ENCODE assay signal across 22 mouse cellular contexts in genomic region chr13:20208867-20209266, GRCm38 (mm10).
DNase-seq lines count a peak whose midpoint lies in the region; ATAC-seq and TF ChIP-seq lines count a peak whose summit lies in the region.
"Had no signal": no experiment of that assay in that cellular context is flagged by ENCODE, and none has a peak within 500 bp of the region (broad histone marks: within the 10 kb centered on the region; RNA-seq: fewer than 3 reads in every experiment).

No protein-coding gene starts in this region.

- no peak for DNase-seq in lung, postnatal 25 days (ENCODE audit: low spot score)
- no peak for DNase-seq in frontal cortex, adult 2 months (ENCODE audit: extremely low spot score in 1 of 2, low spot score in 1 of 2)
- DNase-seq: adrenal gland, adult 2 months; adrenal gland, postnatal 36 days; cerebellum, adult 2 months; gastrocnemius, postnatal 10 days; kidney, adult 8-10 months; layer of hippocampus, adult 9-11 months had no signal

- peaks cover 27% of the 10 kb centered on the region for H3K4me1 ChIP-seq in lung, embryonic 15.5 days
- peaks cover 57% of the 10 kb centered on the region for H3K4me1 ChIP-seq in bone marrow macrophage, adult 2 months (ENCODE audit: control insufficient read depth, insufficient read depth, low read length)
- no peaks in the 10 kb centered on the region for H3K4me1 ChIP-seq in kidney, embryonic 16.5 days (ENCODE audit: insufficient read depth, low read length)
- H3K4me1 ChIP-seq: forebrain, embryonic 10.5 days; hindbrain, embryonic 13.5 days; midbrain, embryonic 12.5 days; neural tube, embryonic 12.5 days had no signal

- TF ChIP-seq POLR2A in bone marrow macrophage, adult 2 months (IDR thresholded peaks at IDR 0.05; ENCODE audit: borderline replicate concordance, low read depth, low read length): no peak

- H3K4me3 ChIP-seq in lung, embryonic 15.5 days: no peak overlapping the region
- 0 out of 2 replicates have a peak overlapping the region, but pooled peaks have one; percentile 15 for H3K4me3 ChIP-seq in bone marrow macrophage, adult 2 months (ENCODE audit: insufficient read depth, low read length)
- no peak overlapping the region for H3K4me3 ChIP-seq in kidney, embryonic 16.5 days (ENCODE audit: low read length)
- H3K4me3 ChIP-seq: forebrain, embryonic 10.5 days; heart, embryonic 15.5 days; hindbrain, embryonic 13.5 days; limb, embryonic 13.5 days; megakaryocyte, embryonic 14.5 days; midbrain, embryonic 12.5 days; myocyte; neural tube, embryonic 12.5 days had no signal

- H3K27me3 ChIP-seq in lung, embryonic 15.5 days: no peaks in the 10 kb centered on the region
- H3K27me3 ChIP-seq in kidney, embryonic 16.5 days (ENCODE audit: insufficient read depth, low read length): no peaks in the 10 kb centered on the region
- H3K27me3 ChIP-seq: heart, embryonic 15.5 days; hindbrain, embryonic 13.5 days; limb, embryonic 13.5 days; megakaryocyte, embryonic 14.5 days; midbrain, embryonic 12.5 days; neural tube, embryonic 12.5 days had no signal

- TF ChIP-seq CTCF in bone marrow macrophage, adult 2 months (IDR thresholded peaks at IDR 0.05; ENCODE audit: low read depth, low read length): no peak

- no peak for ATAC-seq in lung, embryonic 15.5 days (ENCODE audit: borderline replicate concordance, extremely low read depth, low FRiP score, low TSS enrichment)
- ATAC-seq in granulocyte monocyte progenitor cell, adult 5-6 weeks (replicated peaks; ENCODE audit: poor library complexity, severe bottlenecking): peak; percentile 24
- ATAC-seq in neutrophil, adult 5-6 weeks (ENCODE audit: extremely low read depth, insufficient number of reproducible peaks, low FRiP score, poor library complexity, severe bottlenecking): peak; percentile 70
- ATAC-seq in kidney, embryonic 16.5 days (ENCODE audit: low FRiP score, low TSS enrichment): no peak

- 92% methylated on average over 5 of the region's 5 CpGs for WGBS in lung, embryonic 15.5 days
- WGBS in kidney, embryonic 16.5 days: 89% methylated on average over 5 of the region's 5 CpGs

- H3K9ac ChIP-seq in lung, embryonic 15.5 days: no peak overlapping the region
- H3K9ac ChIP-seq in kidney, embryonic 16.5 days (replicated peaks; ENCODE audit: low read length): no peak overlapping the region
- H3K9ac ChIP-seq: heart, embryonic 15.5 days; hindbrain, embryonic 13.5 days; limb, embryonic 13.5 days; midbrain, embryonic 12.5 days; neural tube, embryonic 12.5 days had no signal

- no peak overlapping the region for H3K4me2 ChIP-seq in lung, embryonic 15.5 days
- H3K4me2 ChIP-seq in kidney, embryonic 16.5 days (replicated peaks; ENCODE audit: low read depth, low read length): no peak overlapping the region
- H3K4me2 ChIP-seq: hindbrain, embryonic 13.5 days; limb, embryonic 13.5 days; liver, embryonic 11.5 days; midbrain, embryonic 12.5 days; neural tube, embryonic 12.5 days had no signal

- H3K9me3 ChIP-seq in lung, embryonic 15.5 days: no peaks in the 10 kb centered on the region
- H3K9me3 ChIP-seq in kidney, embryonic 16.5 days (ENCODE audit: low read length): no peaks in the 10 kb centered on the region
- H3K9me3 ChIP-seq: forebrain, embryonic 10.5 days; heart, embryonic 15.5 days; hindbrain, embryonic 13.5 days; limb, embryonic 13.5 days; megakaryocyte, embryonic 14.5 days; midbrain, embryonic 12.5 days; neural tube, embryonic 12.5 days had no signal

- no peaks in the 10 kb centered on the region for H3K36me3 ChIP-seq in lung, embryonic 15.5 days
- no peaks in the 10 kb centered on the region for H3K36me3 ChIP-seq in kidney, embryonic 16.5 days (ENCODE audit: insufficient read depth, low read length)
- H3K36me3 ChIP-seq: forebrain, embryonic 10.5 days; heart, embryonic 15.5 days; hindbrain, embryonic 13.5 days; limb, embryonic 13.5 days; midbrain, embryonic 12.5 days; neural tube, embryonic 12.5 days had no signal

- peak overlapping the region; percentile 59; the same call in 1 of the 2 replicates for H3K27ac ChIP-seq in lung, embryonic 15.5 days
- H3K27ac ChIP-seq in bone marrow macrophage, adult 2 months (ENCODE audit: insufficient read depth, low read depth, low read length): peak overlapping the region; percentile 97
- H3K27ac ChIP-seq in kidney, embryonic 16.5 days (ENCODE audit: low read length): no peak overlapping the region
- H3K27ac ChIP-seq: forebrain, embryonic 10.5 days; heart, embryonic 15.5 days; hindbrain, embryonic 13.5 days; limb, embryonic 13.5 days; midbrain, embryonic 12.5 days; neural tube, embryonic 12.5 days had no signal

Comparison
In these comparisons a context has a peak if more than half of its experiments do, and no peak if none do; other contexts are left out.
1. ATAC-seq: peak in granulocyte monocyte progenitor cell, adult 5-6 weeks (single experiment) and neutrophil, adult 5-6 weeks (single experiment); none in lung, embryonic 15.5 days (single experiment) and kidney, embryonic 16.5 days (single experiment).